Mouse (Mus musculus) cerebral cortex, adult 2 months (tissue): ENCODE results near the gene Cux1.

Source experiments
- WGBS: fragments of 180-500 bp; shearing (Covaris S2); methylation state at CpG from one replicate; pipeline ENCODE4 v1.1.7; 2018; 5-methylcytosine and 5-hydroxymethylcytosine counted together

Cux1 gene

DNA sequence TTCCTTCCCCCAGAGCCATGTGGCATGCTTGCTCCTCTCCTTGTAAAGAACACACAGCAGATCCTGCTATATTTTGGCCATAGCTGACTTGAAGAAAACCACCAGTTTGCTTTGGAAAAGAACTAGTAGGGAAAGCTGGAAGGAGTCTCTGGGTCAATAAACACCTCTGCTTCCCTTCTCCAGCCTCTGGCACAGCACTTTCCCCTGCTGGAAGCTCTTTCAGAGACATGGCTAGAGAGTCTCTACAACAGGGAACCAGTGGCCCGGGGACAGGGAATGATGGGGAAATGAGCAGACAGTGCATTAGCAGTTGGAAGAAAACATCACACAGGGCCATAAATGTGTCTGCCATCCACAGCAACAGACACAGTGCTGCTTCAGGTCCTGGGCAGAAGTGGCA lies 98.0 kb downstream of the Cux1 start:
- WGBS, result 65% methylated on average over 1 of the region's 1 CpGs

DNA sequence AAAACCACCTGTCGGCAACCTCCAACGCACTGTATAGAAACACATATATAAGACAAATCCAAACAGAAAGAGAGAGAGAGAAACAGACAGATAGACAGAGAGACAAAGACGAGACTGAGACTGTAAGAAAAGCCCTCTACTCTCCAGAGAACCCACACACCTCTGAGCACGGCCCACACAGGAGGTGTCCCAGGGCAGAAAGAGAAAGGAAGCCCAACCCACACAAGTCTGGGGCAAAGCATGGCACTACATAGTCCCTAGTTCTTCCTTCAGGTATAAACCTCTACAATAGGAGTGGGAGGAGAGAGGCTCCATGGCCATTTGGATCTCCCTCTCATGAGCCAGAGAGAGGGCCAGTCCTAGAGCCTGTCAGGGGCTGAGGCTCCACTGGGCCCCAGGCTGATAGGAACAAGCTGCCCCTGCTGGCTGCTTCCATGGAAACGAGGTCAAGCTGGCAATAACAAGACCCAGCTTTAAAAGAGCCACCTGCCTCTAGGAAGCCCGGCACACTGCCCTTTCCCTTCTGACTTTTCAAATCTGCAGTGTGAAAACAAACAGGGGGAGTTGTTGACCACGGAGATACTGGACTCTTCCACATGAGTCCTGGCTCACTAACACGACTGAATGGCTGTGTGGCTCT lies 99.8 kb downstream of the Cux1 start:
- WGBS, result 63% methylated on average over 8 of the region's 8 CpGs

DNA sequence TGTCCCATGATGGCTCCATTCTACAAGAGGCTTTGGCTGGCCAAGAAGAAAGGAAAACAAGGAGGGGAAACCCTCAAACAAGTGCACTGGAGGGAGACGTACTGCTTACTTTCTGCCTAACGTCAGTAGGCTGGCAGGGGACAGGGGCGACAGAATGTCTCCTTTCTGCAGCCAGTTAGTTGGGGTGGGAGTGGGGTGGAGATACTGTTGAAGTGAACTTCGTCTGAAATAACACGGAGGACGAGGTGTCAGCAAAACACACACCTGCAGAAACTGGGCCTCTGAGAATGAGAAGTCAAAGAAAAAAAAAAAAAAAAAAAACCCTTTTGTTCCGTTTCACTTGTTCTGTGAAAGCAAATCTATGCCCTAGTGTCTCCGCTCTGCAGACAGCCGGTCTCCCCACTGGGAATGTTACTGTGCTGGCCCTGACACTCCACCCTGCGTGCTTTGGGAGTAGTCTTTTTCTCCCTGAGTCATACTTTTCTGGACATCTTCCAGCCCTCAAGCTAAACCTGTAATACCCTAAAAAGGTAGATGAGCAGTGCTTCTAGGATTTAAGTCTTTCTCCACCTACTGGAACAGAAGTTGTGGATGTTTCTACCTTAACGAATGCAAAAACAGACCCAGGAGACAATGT lies 101.4 kb downstream of the Cux1 start:
- WGBS, result 58% methylated on average over 11 of the region's 11 CpGs

DNA sequence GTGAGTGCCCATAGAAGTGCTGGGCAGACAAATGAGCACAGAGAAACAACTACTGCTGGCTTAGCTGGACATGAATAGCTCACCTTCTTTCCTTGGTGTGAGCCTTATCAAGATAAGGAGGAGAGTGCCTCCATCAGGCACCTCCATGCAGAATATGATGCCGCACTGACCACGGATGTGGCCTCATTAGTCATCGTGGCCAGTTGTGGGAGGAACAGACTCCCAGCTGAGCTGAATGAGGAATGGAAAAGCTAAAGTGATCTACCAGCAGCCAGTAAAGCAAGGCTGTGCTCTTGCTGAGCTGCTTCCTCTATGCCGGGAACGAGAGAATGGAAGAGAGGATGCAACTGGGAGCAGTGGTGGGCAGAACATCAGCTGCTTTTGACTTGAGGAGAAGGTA lies 101.9 kb downstream of the Cux1 start:
- 50% methylated on average over 5 of the region's 5 CpGs for WGBS

DNA sequence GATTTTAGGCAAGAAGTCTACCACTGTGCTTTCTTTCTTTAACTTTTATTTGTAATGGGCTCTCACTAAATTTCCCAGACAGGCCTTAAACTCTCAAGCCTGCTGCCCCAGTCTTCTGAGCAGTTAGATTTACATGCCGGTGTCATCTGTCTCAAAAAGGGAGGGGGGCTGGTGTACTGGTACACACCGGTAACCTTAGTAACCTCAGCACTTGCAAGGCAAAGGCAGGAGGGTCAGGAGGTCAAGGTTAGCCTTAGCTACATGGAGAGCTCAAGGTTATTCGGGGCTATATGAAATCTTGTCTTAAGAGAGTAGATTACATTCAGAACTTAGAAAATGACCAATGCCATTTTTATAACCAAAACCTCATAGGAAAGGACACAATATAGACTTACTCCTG lies 102.4 kb downstream of the Cux1 start:
- 87% methylated on average over 3 of the region's 3 CpGs for WGBS

DNA sequence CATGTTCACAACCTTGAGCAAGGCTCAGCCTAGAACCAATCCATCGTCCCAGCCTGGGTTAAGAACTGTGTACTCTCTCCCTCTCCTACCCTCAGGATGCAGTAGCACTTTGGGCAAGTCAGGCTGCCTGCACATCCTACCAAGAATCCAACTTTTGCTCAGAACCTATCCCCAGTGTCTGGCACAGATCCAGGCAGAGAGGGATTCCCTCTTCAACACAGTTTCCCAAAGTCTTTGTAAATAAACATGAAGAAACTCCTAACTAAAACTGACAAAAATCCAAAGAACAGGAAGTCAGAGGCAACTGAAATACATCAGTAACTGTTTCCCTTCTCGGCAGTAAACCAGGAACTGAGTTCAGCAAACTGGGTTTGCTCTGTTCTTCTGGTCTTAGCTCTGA lies 103.2 kb downstream of the Cux1 start:
- 69% methylated on average over 2 of the region's 2 CpGs for WGBS

DNA sequence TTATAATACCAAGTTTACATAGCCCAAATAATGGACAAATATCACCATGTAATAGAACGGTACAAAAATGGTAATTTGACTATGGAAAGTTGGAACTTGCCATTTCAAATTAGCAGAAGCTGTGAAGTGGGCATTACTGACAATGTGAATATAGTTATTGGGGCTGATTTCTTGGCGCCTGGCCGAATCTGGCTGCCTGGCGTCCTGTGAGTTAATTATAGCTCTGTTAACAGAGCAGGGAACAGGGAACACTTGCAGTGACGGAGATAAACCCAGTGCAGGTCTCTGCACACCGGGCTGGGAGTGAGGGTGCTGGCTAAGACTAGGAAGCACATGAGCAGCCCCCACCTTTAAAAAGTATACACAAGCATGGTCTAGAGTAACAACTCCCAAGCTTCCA lies 104.7 kb downstream of the Cux1 start:
- 56% methylated on average over 6 of the region's 6 CpGs for WGBS

DNA sequence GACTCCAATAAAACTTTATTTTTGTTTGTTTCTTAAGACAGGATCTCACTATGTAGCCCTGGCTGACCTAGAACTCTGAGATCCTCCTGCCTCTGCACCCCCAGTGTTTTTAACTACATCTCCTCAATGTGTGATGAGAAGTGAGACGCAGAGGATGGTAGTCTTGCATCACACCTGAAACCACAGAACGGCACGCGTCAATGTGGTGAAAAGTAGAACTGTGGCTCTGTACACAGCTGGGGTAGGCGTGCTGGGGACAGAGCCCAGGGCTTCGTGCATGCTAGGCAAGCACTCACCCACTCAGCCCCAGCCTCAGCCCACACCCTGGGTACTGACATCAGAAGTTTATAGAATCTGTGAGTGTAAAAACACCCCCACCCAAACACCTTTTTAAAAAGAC lies 107.4 kb downstream of the Cux1 start:
- 74% methylated on average over 6 of the region's 6 CpGs for WGBS

DNA sequence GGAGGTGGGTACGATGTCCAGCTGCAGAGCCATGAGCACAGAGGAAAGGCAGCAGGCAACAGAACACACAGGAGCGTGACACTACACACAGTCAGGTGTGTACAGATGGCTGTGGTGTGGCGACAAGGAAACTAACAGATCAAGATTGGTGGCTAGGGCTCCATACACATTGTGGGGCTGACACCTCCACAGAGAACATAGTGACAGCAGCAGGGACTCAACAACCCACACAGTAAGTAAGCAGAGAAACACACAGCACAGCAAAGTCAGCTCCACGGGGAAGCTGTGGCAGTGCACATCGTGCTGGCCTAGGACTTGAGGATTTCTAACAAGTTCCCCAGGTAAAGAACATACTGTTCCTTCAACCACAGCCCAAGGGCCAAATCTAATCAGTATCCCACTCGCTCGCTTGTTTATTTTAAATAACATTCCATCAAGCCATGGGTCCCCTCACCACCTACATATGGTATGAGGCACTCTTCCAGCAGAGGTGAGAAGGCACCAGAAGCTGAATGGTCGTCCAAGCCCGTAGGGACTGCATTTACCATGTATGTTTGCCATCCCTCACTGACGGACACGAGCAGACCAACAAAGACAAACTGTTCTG lies 108.3 kb downstream of the Cux1 start:
- 64% methylated on average over 11 of the region's 11 CpGs for WGBS

DNA sequence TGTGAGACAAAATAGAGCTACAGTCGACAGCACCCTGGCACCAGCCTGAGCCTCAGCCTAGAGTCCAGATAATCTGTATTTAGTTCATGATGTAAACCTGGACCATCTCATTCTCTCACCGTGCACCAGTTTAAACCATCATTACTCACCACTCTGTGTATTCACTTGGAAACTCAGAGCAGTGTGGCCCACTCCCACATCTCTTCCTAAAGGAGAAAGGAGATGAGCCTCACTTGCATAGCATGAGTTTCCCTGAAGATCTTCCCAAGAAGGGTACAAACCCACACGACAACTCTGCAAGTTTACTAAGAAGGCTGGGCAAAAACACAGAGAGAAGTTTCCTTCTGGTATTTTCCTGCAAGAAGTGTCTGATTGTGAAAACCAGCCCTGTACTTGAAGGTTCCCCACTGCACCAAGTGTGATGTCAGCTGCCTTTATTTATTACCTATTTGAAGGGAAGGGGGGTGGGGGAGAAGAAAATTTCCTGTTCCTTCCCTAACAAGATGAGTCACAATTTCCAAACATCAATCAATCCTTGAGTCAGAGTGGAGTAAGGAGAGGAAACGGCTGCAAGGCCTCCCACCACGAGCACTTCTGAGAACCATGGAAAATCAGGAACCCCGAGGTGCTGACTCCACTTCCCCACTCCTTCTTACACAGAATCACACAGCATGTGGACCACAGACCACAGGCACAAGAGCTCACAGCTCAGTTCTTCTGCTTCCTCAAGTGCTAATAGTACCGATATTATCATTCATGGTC lies 109.0 kb downstream of the Cux1 start:
- 51% methylated on average over 7 of the region's 7 CpGs for WGBS

DNA sequence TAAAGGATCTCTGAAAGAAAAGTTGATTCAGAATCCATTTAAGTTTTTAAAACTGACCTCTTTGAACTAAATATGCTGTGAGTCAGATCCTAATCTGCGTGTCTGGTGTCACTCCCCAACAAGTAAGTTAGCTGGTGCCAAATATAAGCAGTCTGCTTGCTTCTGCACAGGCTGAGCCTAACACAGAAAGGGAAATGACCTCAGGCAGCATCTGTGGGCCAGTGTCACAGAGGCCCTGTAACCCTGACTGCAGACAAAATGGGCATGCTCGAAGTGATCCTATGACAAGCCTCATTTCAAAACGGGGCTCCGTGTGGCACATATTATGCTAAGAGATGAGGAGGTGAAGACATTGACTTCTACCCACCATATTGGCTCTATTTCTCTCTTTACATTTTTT lies 110.9 kb downstream of the Cux1 start:
- WGBS, result 58% methylated on average over 4 of the region's 4 CpGs

DNA sequence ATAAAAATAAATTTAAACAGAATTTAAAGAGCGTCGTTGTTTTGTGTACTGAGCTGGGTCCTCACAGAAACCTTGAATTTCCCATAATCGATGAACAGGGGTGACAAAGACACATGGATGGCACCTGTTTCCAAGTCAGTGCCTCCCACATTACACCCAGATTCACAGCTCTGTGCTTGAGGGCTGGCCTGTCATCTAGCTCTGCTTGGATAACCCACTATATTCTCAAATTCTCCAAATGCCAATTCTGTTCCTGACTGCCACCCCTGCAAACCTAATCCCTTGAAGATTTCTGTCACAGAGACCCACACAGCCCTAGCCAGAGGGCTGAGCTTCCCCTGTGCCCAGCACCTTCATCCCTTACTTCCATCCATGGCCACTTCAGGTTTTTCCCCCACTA lies 114.6 kb downstream of the Cux1 start:
- 78% methylated on average over 3 of the region's 3 CpGs for WGBS

DNA sequence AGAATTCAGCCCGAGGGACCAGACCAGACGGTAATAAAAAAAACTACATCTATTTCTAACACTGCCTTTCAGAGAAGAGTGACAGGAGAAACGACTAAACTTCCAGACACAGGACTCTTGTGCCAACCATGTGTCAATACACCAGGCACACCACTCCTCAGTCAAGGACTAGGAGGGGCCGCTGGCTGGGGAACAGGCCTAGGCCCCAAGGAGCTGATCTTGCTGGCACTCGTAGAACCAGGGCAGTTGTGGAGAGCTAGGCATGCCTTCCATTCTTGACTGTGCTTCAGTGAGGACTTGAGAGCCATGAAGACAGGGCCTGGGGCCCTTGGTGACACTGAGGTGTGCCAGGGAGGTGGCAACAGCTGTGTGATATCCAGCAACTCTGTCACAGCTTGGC lies 121.3 kb downstream of the Cux1 start:
- 58% methylated on average over 5 of the region's 5 CpGs for WGBS

DNA sequence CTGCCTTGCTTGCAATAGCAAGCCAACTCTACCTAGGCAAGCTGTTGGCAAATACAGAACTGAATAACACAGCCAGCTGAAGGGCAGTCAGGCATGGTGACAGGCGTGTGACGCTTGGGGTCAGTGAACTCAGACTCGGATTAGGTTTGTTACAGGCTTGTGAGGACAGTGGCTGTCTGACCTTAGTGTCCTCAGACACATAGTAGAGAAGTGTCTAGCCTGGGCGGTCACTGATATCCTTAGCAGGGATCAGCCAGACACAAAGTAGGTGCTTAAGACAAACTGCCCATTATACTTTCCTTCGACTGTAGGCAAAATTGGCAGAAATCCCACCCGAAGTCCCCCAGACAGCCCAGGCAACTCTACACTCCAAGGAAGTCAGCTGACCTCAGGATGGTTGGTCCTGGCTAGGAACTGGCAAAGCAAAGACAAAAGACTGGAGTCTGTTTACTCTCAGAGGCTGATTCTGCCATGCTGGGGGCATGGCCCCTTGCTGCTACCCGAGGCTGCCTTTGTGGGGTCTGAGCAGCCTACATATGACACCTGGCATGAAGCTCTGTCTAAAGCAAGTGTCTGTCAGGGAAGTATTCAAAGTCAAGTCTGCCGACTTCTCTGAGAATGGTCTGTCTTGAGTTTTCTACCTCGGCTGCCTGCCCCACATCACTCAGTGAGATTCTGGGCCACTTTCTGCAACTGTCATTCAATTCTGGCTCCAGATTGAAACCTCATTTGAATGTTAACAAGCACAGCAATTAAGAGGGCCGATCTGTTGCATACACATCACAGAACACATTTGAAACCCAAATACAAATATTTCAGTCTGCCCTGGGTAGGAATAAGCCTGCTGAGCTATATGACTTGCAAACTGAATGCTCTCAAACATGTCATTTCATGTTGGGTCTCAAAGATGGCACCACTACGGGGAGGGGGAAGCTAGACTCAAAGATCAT lies 124.8 kb downstream of the Cux1 start:
- WGBS, result 60% methylated on average over 11 of the region's 11 CpGs

DNA sequence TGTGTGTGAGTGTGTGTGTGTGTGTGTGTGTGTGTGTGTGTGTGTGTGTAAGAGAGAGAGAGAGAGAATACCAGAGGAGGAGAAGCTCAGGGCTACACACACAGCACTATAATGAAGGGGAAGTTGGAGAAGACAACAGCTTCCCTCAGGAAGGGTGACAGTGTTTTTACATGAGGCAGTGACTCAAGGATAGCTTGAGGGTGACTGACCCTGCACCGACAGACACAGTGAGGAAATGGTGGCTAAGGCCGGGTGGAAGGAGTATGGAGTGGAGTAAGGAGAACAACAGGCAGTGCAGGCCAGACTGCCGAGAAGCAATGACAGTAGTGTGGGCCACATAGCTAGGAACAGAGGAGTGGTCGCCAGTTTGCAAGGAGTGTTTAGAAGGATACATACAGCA lies 137.6 kb downstream of the Cux1 start:
- WGBS, result 86% methylated on average over 4 of the region's 4 CpGs

DNA sequence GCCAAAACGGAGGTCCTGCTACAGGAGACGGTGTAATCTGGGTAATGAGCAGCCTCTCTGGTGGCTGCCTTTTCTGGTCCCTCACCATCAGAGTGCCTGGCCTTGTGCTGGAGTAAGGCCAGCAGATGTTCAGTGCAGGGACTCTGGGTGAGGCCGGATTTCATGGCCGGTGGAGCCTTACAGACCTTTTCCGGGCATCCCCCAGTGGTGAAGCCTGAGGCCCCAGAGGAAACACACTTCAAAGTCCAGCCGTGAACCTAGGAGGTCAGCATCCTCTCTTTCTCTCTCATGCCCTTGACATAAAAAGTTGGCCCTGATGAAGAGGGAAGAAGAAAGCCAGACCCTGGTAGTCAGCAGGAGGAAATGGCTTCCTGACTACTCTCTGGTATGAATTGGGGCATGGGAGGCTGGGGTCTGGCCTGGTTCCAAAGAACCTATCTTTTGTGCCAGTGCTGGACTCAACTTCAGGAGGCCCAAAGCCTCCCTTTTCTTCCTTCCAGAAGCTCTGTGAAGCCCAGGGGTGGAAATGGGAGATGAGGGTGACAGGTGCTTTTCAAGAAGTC lies 138.7 kb downstream of the Cux1 start:
- 47% methylated on average over 6 of the region's 6 CpGs for WGBS

DNA sequence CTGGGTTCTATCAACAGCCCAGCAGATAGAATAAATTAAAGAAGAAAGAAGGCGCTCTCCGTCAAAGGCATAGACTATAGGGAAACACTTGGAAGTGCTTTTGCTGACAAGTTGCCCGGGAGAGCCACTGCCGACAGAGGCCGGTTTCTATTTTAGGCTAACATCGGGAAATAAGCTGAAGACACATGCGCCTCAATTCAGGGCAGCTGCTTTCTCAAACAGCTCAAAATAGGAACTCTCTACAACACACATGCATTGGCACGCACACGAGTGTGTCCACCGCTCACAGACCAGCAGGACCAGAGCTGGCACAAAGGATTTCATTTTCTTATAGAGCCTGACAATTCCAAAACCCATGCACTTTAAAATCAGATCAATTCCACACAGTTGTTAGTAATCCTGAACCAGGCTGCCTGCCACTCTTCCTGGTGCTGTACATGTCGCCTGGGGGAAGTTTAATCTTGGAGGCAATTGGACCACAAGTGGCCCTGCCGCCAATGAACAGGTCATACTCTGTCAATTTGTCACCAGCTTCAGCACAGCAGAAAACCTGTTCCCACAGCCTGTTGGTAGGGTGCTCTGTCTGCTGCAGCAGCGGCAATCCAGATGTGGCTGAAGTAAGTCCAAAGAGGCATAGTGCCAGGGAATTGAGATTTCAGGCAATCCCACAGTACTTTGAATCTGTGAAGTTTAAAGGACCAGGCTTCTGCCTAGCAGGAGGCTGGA lies 139.4 kb downstream of the Cux1 start:
- WGBS, result 17% methylated on average over 13 of the region's 13 CpGs

DNA sequence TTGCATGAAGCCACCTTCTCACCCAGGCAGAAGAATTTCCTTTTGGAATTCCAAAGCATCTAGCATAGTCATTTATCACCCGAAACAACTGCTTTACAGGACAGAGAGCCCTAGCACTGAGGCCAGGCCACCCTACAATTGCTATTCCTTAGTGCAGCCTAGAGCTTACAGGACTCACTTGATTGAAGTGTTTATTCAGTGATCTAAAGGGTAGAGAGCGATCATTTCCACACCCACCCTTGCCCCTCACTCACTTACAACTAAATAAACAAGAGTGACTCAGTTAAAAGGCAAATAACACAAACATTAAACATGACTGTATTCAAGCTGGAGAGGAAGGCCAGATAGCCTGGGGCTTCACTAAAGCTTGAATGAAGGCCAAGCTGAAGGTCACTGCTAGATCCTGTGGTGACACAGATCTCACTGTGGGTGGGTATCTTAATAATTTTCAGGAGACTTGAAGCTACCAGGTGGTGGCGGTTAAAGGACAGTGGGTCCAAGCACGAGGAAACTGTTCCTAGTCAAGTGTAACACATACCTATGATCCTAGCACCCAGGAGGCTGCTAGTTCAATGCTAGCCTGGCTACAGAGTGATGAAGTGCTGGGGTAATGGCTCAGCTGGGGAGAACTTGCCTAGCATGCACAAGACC lies 140.0 kb downstream of the Cux1 start:
- 73% methylated on average over 4 of the region's 4 CpGs for WGBS

DNA sequence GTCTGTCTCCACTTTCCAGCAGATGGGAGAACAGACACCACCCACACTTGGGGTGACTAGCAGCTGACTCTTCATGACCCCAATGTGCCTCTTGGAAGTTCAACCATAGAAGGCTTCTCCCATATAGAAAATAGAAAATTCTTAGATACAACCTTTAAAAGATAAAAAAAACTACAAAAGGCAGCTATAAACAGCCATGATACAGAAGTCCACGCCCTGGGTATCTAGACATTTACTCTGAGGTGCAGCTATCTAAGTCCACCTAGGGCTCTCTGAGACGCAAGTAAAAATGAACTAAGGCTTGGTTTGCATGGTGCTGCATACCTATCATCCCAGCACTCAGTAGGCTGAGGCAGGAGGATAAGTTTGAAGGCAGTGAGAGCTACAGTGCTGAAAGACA lies 144.3 kb downstream of the Cux1 start:
- WGBS, result 93% methylated on average over 2 of the region's 2 CpGs

DNA sequence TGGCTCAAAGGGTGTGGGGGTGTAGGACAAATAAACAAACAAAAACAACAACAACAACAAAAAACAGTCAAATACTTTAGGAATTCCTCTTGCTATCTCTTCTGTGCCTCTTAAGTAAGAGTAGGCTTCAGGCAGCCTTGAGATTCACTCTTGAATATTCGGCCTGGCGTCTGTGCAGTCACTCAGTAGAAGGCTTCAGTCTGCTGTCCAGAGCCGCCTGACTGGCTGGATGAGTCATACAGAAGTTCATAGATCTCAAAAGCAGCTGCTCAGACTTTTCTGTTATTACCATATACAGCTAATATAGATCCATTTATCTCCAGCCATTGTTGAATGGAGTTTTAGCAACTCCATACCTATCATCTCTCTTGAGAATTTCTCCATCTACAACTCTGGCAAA lies 145.4 kb downstream of the Cux1 start:
- WGBS, result 65% methylated on average over 3 of the region's 3 CpGs
